In the genomic region with DNA sequence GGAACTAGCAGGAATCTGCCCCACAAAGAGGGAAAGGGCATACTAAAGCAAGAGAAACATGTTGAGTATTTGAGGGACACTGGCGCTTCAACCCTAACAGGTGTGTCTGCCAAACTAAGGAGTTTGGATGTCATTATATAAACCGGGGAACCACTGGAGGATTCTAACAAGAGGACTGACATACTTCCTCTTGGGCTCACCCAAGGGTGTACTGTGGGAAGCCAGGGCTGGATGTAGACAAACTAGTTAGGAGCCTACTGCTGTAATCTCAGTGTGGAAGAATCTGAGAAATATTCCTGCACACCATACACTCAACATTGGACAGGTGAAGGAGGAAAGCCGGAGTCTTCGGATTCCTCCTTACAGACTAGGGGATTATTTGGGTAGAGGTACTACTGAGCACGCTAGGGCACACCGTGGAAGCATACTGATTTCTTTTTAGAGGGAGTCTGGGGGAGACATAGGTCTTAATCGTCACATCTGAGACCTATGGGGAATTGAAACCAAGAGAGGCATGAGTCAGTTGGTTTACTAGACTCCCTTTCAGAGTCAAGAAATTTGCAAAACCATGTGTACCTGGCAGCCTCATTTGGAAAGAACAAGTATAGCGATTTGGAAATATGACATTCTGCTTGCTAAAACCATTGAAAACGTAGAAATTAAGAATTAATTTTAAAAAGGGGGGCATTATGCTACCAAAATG, we compare ENCODE assay signal across 8 mouse cellular contexts. TPM values are rescaled to one million over a fixed set of nuclear protein-coding genes. Genes with fewer than 3 reads are reported as not detected.
DNase-seq lines count a peak whose midpoint lies in the region; ATAC-seq and TF ChIP-seq lines count a peak whose summit lies in the region.

No protein-coding gene starts in this region.

- intact Hi-C loops in left cerebral cortex, adult 2 months (cut with DNase I) = loop anchor here (1.0 to 5.0 kb wide), 3 partner anchors 53 to 174 kb away; a partner anchor contains a TSS
- intact Hi-C loops in left cerebral cortex, postnatal 14 days (cut with DNase I) = loop anchor here (2.0 kb wide), 1 partner anchor 54 kb away; a partner anchor contains a TSS

- TF ChIP-seq CTCF in left cerebral cortex, adult 2 months (IDR thresholded peaks at IDR 0.05) = no peak
- no peak for TF ChIP-seq CTCF in embryonic fibroblast, embryonic 13.5 days (IDR thresholded peaks at IDR 0.05; ENCODE audit: borderline replicate concordance, insufficient read depth, low read length)

- H3K9me3 ChIP-seq in limb, embryonic 11.5 days (ENCODE audit: control insufficient read depth, low read length) = no peaks in the 10 kb centered on the region
- no peaks in the 10 kb centered on the region for H3K9me3 ChIP-seq in neural tube, embryonic 15.5 days (replicated peaks)

- H3K4me2 ChIP-seq in limb, embryonic 11.5 days (ENCODE audit: low read depth, severe bottlenecking) = peak overlapping the region; percentile 54
- peak overlapping the region; percentile 65 for H3K4me2 ChIP-seq in neural tube, embryonic 15.5 days

- H3K36me3 ChIP-seq in limb, embryonic 11.5 days (ENCODE audit: control insufficient read depth, insufficient read depth, low read length) = no peaks in the 10 kb centered on the region
- no peaks in the 10 kb centered on the region for H3K36me3 ChIP-seq in neural tube, embryonic 15.5 days

- no peak for TF ChIP-seq POLR2A in embryonic fibroblast, embryonic 13.5 days (IDR thresholded peaks at IDR 0.05; ENCODE audit: low read depth, low read length)

- DNase-seq in left cerebral cortex, adult 2 months (ENCODE audit: extremely low spot score in 1 of 2, low spot score in 2 of 2) = no peak
- no peak for DNase-seq in left cerebral cortex, postnatal 14 days (ENCODE audit: low spot score in 2 of 2)
- DNase-seq in limb, embryonic 11.5 days (ENCODE audit: low spot score) = no peak
- DNase-seq in urinary bladder, adult 18-20 months (ENCODE audit: low spot score in 2 of 2) = no peak
- DNase-seq in right cerebral cortex, adult 2 months (ENCODE audit: low spot score in 2 of 2) = no peak
- no peak for DNase-seq in lung, postnatal 4 days

- ATAC-seq in limb, embryonic 11.5 days (ENCODE audit: insufficient number of reproducible peaks, low FRiP score, low TSS enrichment, low read depth) = no peak
- ATAC-seq in neural tube, embryonic 15.5 days (ENCODE audit: low FRiP score) = no peak

- H3K4me1 ChIP-seq in embryonic fibroblast, embryonic 13.5 days (ENCODE audit: control insufficient read depth, insufficient read depth, low read length) = 0 out of 2 replicates have a peak, but pooled peaks cover 4% of the 10 kb centered on the region
- peaks cover 7% of the 10 kb centered on the region; the same call in 1 of the 2 replicates for H3K4me1 ChIP-seq in limb, embryonic 11.5 days (ENCODE audit: control insufficient read depth, insufficient read depth, low read length)
- H3K4me1 ChIP-seq in neural tube, embryonic 15.5 days = peaks cover 37% of the 10 kb centered on the region

- H3K4me3 ChIP-seq in left cerebral cortex, adult 2 months = peak overlapping the region; percentile 99
- peak overlapping the region; percentile 54 for H3K4me3 ChIP-seq in embryonic fibroblast, embryonic 13.5 days (ENCODE audit: insufficient read depth, low read length)
- peak overlapping the region; percentile 85 for H3K4me3 ChIP-seq in limb, embryonic 11.5 days (ENCODE audit: low read depth, low read length)
- H3K4me3 ChIP-seq in neural tube, embryonic 15.5 days (replicated peaks) = peak overlapping the region; percentile 70

- H3K27me3 ChIP-seq in limb, embryonic 11.5 days (ENCODE audit: control insufficient read depth, insufficient read depth, low read length) = no peaks in the 10 kb centered on the region
- H3K27me3 ChIP-seq in neural tube, embryonic 15.5 days (replicated peaks) = no peaks in the 10 kb centered on the region

- WGBS in limb, embryonic 11.5 days = 71% methylated on average over 9 of the region's 9 CpGs
- WGBS in neural tube, embryonic 15.5 days = 58% methylated on average over 9 of the region's 9 CpGs

- no peak overlapping the region for H3K9ac ChIP-seq in limb, embryonic 11.5 days (ENCODE audit: low read length)
- H3K9ac ChIP-seq in neural tube, embryonic 15.5 days (replicated peaks) = peak overlapping the region; percentile 82

- H3K27ac ChIP-seq in left cerebral cortex, adult 2 months = no peak overlapping the region; the same call in 1 of the 2 replicates
- no peak overlapping the region for H3K27ac ChIP-seq in embryonic fibroblast, embryonic 13.5 days (ENCODE audit: insufficient read depth, low read length)
- H3K27ac ChIP-seq in limb, embryonic 11.5 days (replicated peaks; ENCODE audit: low read depth, low read length) = no peak overlapping the region
- H3K27ac ChIP-seq in neural tube, embryonic 15.5 days (replicated peaks) = peak overlapping the region; percentile 87; the same call in 1 of the 2 replicates

RNA-seq across cellular contexts. Expression of a gene that starts 1.1 kb away (rescaled TPM):
- total RNA-seq in left cerebral cortex, adult 2 months (2021) = 10 to 100 TPM; 79.1 to 84.0 TPM
- total RNA-seq in left cerebral cortex, postnatal 14 days (2021) = 10 to 100 TPM; 65.8 to 66.1 TPM
- 101 and 103 TPM in 2 replicates for polyA plus RNA-seq in embryonic fibroblast, embryonic 13.5 days (2011; ENCODE audit: insufficient read length, low read depth, missing spikeins)
- 29.4 and 31.5 TPM in 2 replicates for polyA plus RNA-seq in limb, embryonic 11.5 days (2014; fragmentation: Nextera tagmentation; extraction: Ambion mirVana)
- 36.5 and 37.9 TPM in 2 replicates for polyA plus RNA-seq in neural tube, embryonic 15.5 days (2015; fragmentation: Nextera tagmentation; extraction: Ambion mirVana)

RNA-seq across cellular contexts. Expression of a gene that starts 53.2 kb away (rescaled TPM):
- 100 to 1,000 TPM; 228 to 236 TPM for total RNA-seq in left cerebral cortex, adult 2 months (2021)
- 100 to 1,000 TPM; 176 to 179 TPM for total RNA-seq in left cerebral cortex, postnatal 14 days (2021)
- 104 and 116 TPM in 2 replicates for polyA plus RNA-seq in embryonic fibroblast, embryonic 13.5 days (2011; ENCODE audit: insufficient read length, low read depth, missing spikeins)
- 256 TPM in 2 replicates for polyA plus RNA-seq in limb, embryonic 11.5 days (2014; fragmentation: Nextera tagmentation; extraction: Ambion mirVana)
- 325 and 357 TPM in 2 replicates for polyA plus RNA-seq in neural tube, embryonic 15.5 days (2015; fragmentation: Nextera tagmentation; extraction: Ambion mirVana)
